Mouse (Mus musculus): ENCODE data around the gene Arhgap17.

DNA sequence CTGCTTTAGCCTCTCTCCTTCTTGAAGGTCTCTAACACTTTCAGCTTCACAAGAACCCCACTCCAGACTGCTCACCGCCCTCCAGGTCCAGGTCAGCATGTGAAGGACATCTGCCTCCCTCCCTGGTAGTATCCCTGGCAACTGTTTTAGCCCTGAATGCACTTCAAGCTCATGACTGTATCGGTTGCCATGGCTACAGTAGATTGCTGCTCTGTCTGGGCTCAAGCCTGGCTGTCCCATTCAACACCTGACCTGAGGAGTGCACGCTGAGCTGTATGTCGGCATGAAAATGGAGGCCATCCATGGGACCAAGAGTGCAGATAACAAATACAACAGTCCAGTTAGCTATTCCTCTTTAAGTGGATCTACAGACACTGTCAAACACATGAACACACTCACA is 131.1 kb downstream of the Arhgap17 start:
- TF ChIP-seq CTCF (IDR thresholded peaks at IDR 0.05; ENCODE audit: low read depth) (no peak), EP300 (IDR thresholded peaks at IDR 0.05; ENCODE audit: low read depth) (no peak)
